Mouse (Mus musculus) intestine, postnatal 0 days (tissue): ENCODE data around the gene Zfp568. TPM values are rescaled to one million over a fixed set of nuclear protein-coding genes. Genes with fewer than 3 reads are reported as not detected.

ENCODE experiments used
- ATAC-seq: fragments of 200-750 bp; cut with Nextera tagmentation; 2 replicates; pipeline ENCODE4 v1.8.0; 2017; ENCODE audit warnings: mild to moderate bottlenecking, moderate TSS enrichment, moderate library complexity
- H3K27ac ChIP-seq: fragments of 300-500 bp; sonication (generic); 2 replicates; pipeline ENCODE4 v1.5.1; 2014; ENCODE audit warnings: mild to moderate bottlenecking, low read depth, low read length, moderate library complexity
- H3K27me3 ChIP-seq: fragments of 300-500 bp; sonication (generic); replicated peaks from 2 replicates; pipeline ENCODE4 v1.6.1; 2014; ENCODE audit warnings: low read length, mixed read lengths; ENCODE audit not compliant: control insufficient read depth, insufficient read depth
- H3K36me3 ChIP-seq: fragments of 300-500 bp; sonication (generic); 2 replicates; pipeline ENCODE4 v1.6.1; 2014; ENCODE audit warnings: mild to moderate bottlenecking, moderate library complexity; ENCODE audit not compliant: control insufficient read depth, insufficient read depth
- H3K4me1 ChIP-seq: fragments of 300-500 bp; sonication (generic); replicated peaks from 2 replicates; pipeline ENCODE4 v1.6.1; 2014; ENCODE audit warnings: antibody characterized with exemption, low read length, mixed read lengths; ENCODE audit not compliant: control insufficient read depth, insufficient read depth
- H3K4me2 ChIP-seq: fragments of 300-500 bp; sonication (generic); replicated peaks from 2 replicates; pipeline ENCODE4 v1.6.1; 2014; ENCODE audit warnings: low read depth, mild to moderate bottlenecking, moderate library complexity
- H3K4me3 ChIP-seq: fragments of 300-500 bp; sonication (generic); 2 replicates; pipeline ENCODE4 v1.5.1; 2014; ENCODE audit warnings: low read depth, low read length
- H3K9ac ChIP-seq: fragments of 300-500 bp; sonication (generic); 2 replicates; pipeline ENCODE4 v1.6.1; 2014; ENCODE audit warnings: mild to moderate bottlenecking, low read depth, low read length
- H3K9me3 ChIP-seq: fragments of 300-500 bp; sonication (generic); 2 replicates; pipeline ENCODE4 v1.6.1; 2016; ENCODE audit warnings: mixed run types; ENCODE audit not compliant: control insufficient read depth
- CTCF ChIP-seq: sonication (generic); IDR thresholded peaks from 2 replicates; pipeline ENCODE4 v1.5.1; 2016; ENCODE audit warnings: low read depth, mild to moderate bottlenecking, control low read depth, antibody characterized with exemption, moderate library complexity
- WGBS: fragments of 180-500 bp; shearing (Covaris S2); extraction: QIAGEN DNeasy Blood & Tissue Kit; methylation state at CpG from one replicate; pipeline ENCODE4 v1.1.7; 2014; 5-methylcytosine and 5-hydroxymethylcytosine counted together
- polyA plus RNA-seq: library from polyadenylated mRNA; unstranded; fragments of >200 nt; fragmentation: Nextera tagmentation; extraction: Ambion mirVana; gene quantifications from 2 replicates; pipeline ENCODE4 v1.2.1, GENCODE M21; 2015

The Zfp568 gene
- polyA plus RNA-seq, 1 experiment from 2014 or later, result 5.5 TPM

- Histone ChIP-seq H3K9ac (no peak overlapping the region), H3K4me1 (no peaks in the 10 kb centered on the region), H3K4me3 (no peak overlapping the region), H3K4me2 (no peak overlapping the region), H3K27me3 (no peaks in the 10 kb centered on the region), H3K36me3 (peaks cover 24% of the 10 kb centered on the region), H3K9me3 (no peaks in the 10 kb centered on the region), H3K27ac (no peak overlapping the region)
- ATAC-seq, result no peak
- TF ChIP-seq CTCF, result no peak
- 86% methylated on average over 6 of the region's 6 CpGs for WGBS
Observed at GRCm38 (mm10) chr7:30060341-30060740, 76.6 kb downstream of the Zfp568 start.

- no peak for ATAC-seq
- Histone ChIP-seq H3K9ac (no peak overlapping the region), H3K4me3 (no peak overlapping the region), H3K27me3 (no peaks in the 10 kb centered on the region), H3K36me3 (peaks cover 12% of the 10 kb centered on the region; the same call in 1 of the 2 replicates), H3K4me1 (no peaks in the 10 kb centered on the region), H3K4me2 (no peak overlapping the region), H3K9me3 (no peaks in the 10 kb centered on the region), H3K27ac (no peak overlapping the region)
- WGBS, result 83% methylated on average over 5 of the region's 5 CpGs
- peak; percentile 59 for TF ChIP-seq CTCF
Observed at GRCm38 (mm10) chr7:30062478-30062877, 78.7 kb downstream of the Zfp568 start.

GRCm38 (mm10) chr7:30064622-30065021 is 80.9 kb downstream of the Zfp568 start:
- peaks cover 18% of the 10 kb centered on the region; the same call in 1 of the 2 replicates for H3K36me3 ChIP-seq
- no peak overlapping the region for H3K4me2 ChIP-seq
- no peak overlapping the region for H3K9ac ChIP-seq
- H3K4me1 ChIP-seq, result no peaks in the 10 kb centered on the region
- no peak for ATAC-seq
- no peak overlapping the region for H3K4me3 ChIP-seq
- H3K9me3 ChIP-seq, result no peaks in the 10 kb centered on the region
- WGBS, result 82% methylated on average over 5 of the region's 5 CpGs
- TF ChIP-seq CTCF, result peak; percentile 42; the same call in 1 of the 2 replicates
- H3K27ac ChIP-seq, result no peak overlapping the region
- no peaks in the 10 kb centered on the region for H3K27me3 ChIP-seq

- Histone ChIP-seq H3K4me2 (peak within 1 kb of the TSS; percentile 99), H3K27ac (no peak within 1 kb of the TSS), H3K9me3 (no peaks in the 10 kb centered on the region), H3K27me3 (no peaks in the 10 kb centered on the region), H3K36me3 (peaks cover 8% of the 10 kb centered on the region; the same call in 1 of the 2 replicates), H3K4me1 (no peaks in the 10 kb centered on the region), H3K9ac (peak within 1 kb of the TSS; percentile 46), H3K4me3 (peak within 1 kb of the TSS; percentile 71)
- WGBS, result under 1% methylated on average over 50 of the region's 50 CpGs
- peak; percentile 81 for ATAC-seq
- TF ChIP-seq CTCF, result no peak
Observed at GRCm38 (mm10) chr7:30072146-30073028, 88.6 kb downstream of the Zfp568 start, which contains the start of gene Zfp82. Gene Zfp82, minus strand, starts transcription at chr7:30072900.

Other genes with a start within 250 kb of the Zfp568 start
- 4.4 and 4.7 TPM in 2 replicates for gene Zfp84, start 215.4 kb upstream of the Zfp568 start, polyA plus RNA-seq
- gene Zfp30, start 200.0 kb upstream of the Zfp568 start, polyA plus RNA-seq, result 1.7 and 1.9 TPM in 2 replicates
- gene Zfp790, start 167.8 kb upstream of the Zfp568 start, polyA plus RNA-seq, result 4.1 and 4.3 TPM in 2 replicates
- gene Zfp940, start 130.3 kb upstream of the Zfp568 start, polyA plus RNA-seq, result 0.98 and 0.99 TPM in 2 replicates
- 1.4 and 1.5 TPM in 2 replicates for gene Zfp420, start 124.0 kb upstream of the Zfp568 start, polyA plus RNA-seq
- gene Zfp27, start 77.4 kb upstream of the Zfp568 start, polyA plus RNA-seq, result 3.2 TPM in 2 replicates
- 1.4 and 1.8 TPM in 2 replicates for gene Zfp383, start 75.7 kb upstream of the Zfp568 start, polyA plus RNA-seq
- gene Zfp74, start 29.9 kb upstream of the Zfp568 start, polyA plus RNA-seq, result 2.6 and 2.8 TPM in 2 replicates
- 0.93 and 1.0 TPM in 2 replicates for gene Zfp14, start 67.4 kb downstream of the Zfp568 start, polyA plus RNA-seq
- gene Zfp82, start 88.9 kb downstream of the Zfp568 start, polyA plus RNA-seq, result 1.2 and 1.7 TPM in 2 replicates
- not detected in 2 replicates for gene Gm26920, start 106.5 kb downstream of the Zfp568 start, polyA plus RNA-seq
- 2.6 and 3.1 TPM in 2 replicates for gene Zfp566, start 106.6 kb downstream of the Zfp568 start, polyA plus RNA-seq
- 32.5 and 34.3 TPM in 2 replicates for gene Zfp260, start 110.8 kb downstream of the Zfp568 start, polyA plus RNA-seq
- 1.7 and 2.4 TPM in 2 replicates for gene Zfp382, start 138.0 kb downstream of the Zfp568 start, polyA plus RNA-seq
- 3.1 and 3.8 TPM in 2 replicates for gene Zfp146, start 185.8 kb downstream of the Zfp568 start, polyA plus RNA-seq
- gene Cox7a1, start 200.2 kb downstream of the Zfp568 start, polyA plus RNA-seq, result 54.1 and 60.2 TPM in 2 replicates
- gene Capns1, start 214.9 kb downstream of the Zfp568 start, polyA plus RNA-seq, result 85.5 and 87.1 TPM in 2 replicates
- gene Polr2i, start 248.0 kb downstream of the Zfp568 start, polyA plus RNA-seq, result 84.6 and 91.2 TPM in 2 replicates
- gene Tbcb, start 248.3 kb downstream of the Zfp568 start, polyA plus RNA-seq, result 159 and 160 TPM in 2 replicates